Mouse (Mus musculus) gastrocnemius, adult 8-10 months (tissue): ENCODE results near the gene Cdkn2a. TPM values are rescaled to one million over a fixed set of nuclear protein-coding genes. Genes with fewer than 3 reads are reported as not detected.

Experiments
- DNase-seq, 2 experiments: peaks; one replicate each; pipeline ENCODE4 v3.0.0; 2022; ENCODE audit warnings: low spot score in 2 of 2
- total RNA-seq, 4 experiments: library from RNA; stranded (reverse); gene quantifications; 2 replicates each; pipeline ENCODE4 v1.2.4; 2022

Cdkn2a gene
- 1 to 10 TPM in 1 of 4 experiments, under 1 TPM in 1, not detected in 2; 0.36 to 1.2 TPM for total RNA-seq

DNA sequence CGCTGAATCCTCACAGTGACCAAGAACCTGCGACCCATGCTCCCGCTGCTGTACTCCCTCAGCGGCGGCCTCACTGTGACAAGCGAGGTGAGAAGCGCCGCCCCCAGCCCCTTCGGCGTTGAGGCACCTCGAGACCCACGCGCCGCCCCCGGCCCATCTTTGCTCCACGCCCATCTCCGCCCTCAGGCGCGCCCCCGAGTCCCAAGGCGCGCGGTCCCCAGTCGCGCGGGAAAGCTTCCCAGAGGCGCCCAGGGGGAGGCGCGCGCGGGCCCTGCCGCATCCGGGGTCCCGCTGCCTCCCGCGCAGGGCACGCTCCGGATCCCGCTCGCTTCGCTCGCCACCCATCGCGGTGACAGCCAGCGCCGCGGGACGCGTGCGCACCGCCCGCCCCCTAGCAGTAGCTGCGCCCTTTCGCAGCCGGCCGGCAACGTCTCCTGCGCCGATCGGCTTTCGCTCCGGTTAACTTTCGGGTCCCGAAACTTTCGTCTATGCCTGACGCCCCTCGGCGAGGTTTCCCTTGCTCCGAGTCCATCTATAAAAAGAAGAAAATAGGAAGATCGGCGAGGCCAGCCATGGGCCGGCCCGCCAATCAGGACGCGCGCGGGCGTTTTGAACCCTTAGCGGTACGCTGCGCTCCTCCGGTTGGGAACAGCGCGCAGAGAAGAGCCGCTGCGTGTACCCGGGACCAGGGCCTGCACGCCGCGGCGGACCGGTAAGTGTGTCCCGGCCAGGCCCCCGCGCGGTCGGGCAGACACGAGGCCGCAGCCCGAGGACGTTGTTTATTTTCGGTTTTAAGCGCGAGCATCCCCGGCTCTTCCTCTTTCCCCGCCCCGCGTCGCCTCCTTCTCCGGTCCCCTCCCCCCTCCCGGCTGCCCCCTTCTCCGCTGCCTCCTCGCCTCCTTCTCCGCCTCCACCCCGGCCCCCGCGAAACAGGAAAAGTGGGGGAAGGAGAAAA lies at the start of gene Cdkn2a:
Gene Cdkn2a (minus strand): TSS at position 168 of the 955 bp plus-strand sequence.
- peak; percentile 15 for DNase-seq

DNA sequence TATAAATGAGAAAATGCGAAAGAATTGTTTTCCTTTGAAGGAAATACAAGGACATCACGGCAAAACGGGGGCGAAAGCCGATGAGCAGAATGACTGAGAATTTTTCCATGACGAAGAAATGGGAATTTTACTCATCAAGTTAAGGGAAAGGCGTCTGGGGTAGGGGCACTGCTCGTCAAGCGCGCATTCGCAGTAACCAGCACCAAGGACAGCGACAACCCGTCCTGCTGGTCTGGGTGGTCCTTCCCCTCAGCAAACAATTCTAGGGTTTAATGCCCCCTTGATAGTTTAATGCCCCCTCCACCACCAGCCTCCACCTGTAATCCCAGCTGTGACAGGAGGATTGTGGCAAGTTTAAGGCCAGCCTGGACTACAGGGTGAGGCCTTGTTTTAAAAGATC lies 19.0 kb upstream of the Cdkn2a start:
- DNase-seq: no peak

DNA sequence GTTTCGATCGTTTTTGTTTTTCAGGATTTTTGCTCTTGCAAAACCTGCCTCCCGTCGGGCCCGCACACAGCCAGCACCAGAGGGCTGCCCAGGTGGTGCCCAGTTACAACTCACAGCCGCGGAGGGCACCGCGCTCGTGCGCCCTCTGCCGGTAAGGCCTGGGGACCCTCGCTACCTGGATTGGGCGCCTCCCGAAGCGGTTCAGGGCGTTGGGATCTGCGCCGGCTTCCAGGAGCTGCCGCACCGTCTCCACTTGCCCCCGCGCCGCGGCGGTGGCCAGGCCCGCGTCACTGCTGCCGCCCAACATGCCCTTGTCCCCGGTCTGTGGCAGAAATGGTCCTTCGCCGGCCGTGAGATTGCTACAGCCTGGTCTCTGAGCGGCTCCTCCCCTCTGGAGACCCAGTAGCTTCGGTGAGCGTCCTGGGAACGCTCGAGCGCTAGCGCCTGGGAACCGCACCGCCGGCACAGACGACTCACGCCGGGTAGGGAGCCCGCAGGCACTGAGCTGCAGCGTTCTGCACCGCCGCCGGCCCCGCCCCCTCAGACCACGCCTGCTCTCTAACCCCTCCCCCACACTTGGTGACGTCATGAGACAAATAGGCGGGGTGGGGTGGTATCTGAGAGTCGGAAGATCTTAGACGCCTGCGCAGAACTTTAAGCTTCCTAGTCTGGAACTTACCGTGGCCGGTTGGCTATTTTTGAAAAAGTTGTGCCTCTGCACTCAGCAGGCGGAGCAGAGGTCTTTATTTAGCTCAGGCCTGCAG lies 16.2 kb upstream of the Cdkn2a start, which contains the start of gene Cdkn2b:
Gene Cdkn2b (minus strand): TSS at position 549 of the 764 bp plus-strand sequence.
- DNase-seq: peak; percentile 89 to 93

DNA sequence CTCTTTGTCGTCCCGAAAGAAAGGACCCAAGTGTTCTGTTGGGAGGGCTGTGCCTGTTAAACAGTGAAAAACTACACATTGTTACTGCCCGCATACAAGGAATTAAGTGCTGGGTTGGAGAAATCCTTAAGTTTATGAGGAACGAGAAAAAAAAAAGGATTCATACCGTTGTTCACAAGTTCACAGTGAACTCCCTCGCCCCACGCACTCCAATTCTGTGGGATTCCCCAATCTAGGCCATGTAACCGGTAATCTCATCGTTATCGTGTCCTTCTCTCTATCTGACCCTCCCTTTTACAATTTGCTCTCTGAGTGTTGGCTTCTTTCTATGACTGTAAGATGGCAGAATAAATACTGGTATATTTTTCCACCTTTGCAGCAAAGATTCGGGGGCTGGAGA lies 15.5 kb upstream of the Cdkn2a start:
- DNase-seq: no peak

DNA sequence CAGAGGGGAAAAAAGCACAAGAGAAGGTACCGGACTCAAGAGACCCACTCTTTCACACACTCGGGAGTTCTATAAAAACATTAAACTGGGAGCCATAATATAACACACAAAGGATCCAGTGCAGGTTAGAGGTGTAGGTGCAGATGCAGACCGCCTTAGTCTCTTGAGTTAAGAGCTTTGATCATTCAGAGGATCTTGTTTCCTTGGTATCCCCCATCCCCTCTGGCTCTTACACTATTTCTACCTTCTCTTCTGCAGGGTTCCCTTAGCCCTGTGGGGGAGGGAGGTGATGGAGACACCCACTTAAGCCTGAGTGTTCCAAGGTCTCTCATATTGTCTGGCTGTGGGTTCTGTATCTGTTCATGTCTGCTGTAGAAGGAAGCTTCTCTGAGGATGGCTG lies 13.5 kb upstream of the Cdkn2a start:
- DNase-seq: no peak

DNA sequence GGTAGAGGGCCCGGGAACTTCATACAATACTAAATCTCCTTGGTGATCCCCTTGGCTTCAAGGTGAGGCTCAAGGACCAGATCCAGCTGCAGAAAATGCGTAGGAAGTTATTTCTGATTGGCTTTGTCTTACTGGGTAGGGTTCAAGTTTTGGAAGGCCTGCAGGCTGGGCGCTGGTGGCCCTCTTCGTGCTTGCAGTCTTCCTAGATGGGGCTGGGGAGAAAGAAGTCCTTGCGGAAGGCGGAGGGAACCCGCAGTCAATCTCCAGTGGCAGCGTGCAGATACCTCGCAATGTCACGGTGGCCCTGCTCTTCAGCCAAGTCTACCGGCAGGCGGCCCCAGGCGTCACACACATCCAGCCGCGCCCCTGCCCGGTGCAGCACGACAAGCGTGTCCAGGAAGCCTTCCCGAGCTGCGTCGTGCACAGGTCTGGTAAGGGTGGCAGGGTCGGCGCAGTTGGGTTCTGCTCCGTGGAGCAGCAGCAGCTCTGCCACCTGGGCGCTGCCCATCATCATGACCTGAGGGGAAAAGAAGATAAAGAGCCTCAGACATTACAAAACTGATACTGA lies 12.4 kb upstream of the Cdkn2a start:
- no peak for DNase-seq

DNA sequence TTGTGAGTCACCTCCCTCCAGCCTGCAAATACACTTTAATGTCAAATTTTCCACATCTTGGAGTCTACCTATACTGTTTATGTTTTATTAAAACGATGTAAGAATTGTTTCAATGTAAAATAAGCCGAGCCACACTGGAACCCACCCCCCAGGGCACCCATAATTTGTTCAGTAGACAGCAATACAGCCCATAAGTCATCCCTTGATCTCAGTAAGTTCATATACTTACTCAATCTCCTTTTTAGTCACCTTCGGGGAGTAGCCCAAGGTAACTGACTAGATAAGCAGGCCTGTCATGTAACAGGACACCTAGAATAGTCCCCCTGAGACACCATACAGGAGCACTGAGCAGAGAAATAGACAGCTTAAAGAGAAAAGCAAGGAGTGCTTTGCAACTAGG lies 11.2 kb upstream of the Cdkn2a start:
- DNase-seq: no peak

DNA sequence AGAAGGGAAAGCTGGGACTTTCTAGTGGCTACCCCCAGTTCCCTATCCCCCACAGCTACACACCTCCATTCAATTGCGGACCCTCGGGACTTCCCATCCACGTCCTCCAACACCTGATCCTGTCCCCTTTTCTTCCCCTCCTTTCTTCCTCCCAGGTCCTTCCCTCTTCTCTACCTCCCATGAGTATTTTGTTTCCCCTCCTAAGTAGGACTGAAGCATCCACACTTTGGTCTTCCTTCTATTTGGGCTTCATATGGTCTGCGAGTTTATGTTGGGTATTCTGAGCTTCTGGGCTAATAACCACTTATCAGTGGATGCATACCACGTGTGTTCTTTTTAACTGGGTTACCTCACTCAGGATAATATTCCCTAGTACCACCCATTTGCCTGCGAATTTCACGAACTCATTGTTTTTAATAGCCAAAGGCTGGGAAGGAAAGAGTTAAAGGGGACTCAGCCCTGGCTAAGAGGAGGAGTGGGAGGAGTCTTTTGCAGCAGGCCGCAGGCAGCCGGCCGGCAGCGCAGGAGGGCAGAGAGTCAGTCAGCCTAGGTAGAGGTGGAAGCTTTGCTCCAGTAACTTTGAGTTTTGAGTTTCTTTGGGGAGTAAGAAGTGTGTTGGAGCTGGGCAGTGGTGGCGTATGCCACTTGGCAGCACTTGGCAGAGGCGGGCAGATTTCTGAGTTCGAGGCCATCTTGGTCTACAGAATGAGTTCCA lies 9.0 kb upstream of the Cdkn2a start:
- DNase-seq: no peak

DNA sequence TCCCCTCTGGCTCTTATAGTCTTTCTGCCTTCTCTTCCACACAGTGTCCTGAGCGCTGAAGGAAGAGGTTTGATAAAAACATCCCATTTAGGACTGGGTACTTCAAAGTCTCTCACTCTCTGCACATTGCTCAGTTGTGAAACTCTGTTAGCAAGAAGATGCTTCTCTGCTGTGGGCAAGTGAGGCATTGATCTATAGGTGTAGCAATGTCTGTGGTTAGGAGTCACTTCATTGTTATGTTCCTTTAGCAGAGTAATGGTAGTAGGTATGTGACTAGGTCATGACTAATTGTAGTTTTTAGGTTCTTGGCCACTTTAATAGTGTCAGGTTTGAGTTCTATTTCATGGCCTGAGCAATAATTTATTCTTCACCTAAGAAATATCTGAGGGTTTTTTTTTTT lies 7.7 kb upstream of the Cdkn2a start:
- DNase-seq: no peak

DNA sequence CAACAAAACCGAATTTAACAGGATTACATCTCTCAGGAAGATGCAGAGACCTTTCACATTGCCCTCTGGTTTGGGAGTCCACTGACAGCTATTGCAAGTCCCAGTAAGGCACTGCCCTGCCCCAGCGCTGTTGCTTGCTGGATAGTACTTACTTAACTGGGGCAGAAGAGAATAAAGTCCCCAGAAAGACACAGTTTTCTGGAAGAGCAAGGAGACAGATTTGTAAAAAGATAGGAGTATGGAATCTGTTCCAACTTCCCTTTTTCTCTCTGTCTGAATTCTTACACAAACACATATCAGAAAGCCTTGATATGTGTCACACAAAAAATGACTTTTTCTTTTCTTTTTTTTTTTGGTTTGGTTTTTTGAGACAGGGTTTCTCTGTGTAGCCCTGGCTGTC lies 5.3 kb upstream of the Cdkn2a start:
- DNase-seq: no peak

DNA sequence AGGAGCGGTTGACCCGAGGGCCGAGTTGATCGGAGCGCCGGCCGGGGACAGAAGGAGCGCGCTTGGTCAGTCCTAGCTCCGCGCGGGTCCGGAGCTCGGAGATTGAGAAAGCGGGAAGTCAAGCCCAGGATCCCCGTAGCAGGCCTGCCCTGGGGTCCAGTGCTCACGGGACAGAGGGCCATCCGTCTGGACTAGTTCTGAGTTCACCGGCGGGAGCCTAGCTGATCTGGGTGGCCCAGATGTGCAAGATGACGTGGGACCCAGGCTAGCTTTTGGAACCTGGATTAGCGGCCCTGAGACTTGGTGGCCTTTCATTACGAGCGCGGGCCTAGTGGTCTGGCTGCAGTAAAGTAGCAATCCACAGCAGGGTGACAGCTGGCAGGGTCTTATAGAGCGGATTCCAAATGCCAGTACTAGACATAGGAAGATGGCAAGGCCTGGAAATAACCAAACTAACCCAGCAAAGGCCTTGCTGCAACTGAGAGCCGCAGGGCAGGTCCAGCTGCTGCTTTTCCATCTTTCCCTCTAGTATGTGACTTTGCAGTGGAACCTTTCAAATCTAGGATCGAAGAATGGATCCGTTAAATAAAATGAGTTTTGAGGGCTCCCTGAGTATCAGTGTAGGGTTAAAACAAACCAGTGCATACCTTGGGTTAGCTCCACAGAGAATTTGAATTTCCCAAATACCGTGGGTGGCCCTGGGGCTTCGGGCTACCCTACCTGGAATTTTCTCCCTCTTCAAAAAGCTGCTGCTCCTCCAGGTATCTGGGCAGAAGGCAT lies 1.2 kb upstream of the Cdkn2a start:
- DNase-seq: no peak

DNA sequence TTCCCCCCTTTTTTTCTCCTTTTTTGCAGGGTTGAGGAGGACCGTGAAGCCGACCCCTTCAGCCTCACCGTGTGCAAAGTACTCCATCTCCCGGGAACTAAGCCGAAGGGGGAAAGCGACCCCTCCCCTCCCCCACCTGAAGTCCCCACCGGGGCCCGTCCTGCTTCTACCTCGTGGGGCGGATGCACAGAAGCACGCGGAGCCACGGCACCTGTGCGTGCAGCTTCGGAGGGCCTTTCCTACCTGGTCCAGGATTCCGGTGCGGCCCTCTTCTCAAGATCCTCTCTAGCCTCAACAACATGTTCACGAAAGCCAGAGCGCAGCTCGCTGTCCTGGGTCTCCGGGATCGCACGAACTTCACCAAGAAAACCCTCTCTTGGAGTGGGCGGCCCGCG lies 365 bp downstream of the Cdkn2a start:
- no peak for DNase-seq

DNA sequence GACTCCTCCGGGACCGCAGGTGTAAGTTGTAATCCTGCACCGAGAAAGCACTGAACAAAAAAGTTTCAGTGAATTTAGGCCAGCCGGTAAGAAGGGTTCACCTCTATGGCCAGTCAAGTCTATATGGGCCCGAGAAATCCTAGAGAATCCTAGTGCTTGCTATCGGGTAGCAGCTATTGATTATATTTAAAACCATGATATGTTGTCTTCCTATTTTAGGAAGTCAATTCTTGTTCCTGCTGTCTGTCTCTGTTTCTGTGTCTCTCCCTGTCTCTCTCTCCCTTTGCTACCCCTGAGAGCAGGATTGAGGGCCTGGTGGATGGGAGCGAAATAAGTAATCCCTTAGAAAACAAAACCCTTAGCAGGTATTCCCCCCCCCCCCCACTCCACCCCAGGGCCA lies 937 bp downstream of the Cdkn2a start:
- no peak for DNase-seq

DNA sequence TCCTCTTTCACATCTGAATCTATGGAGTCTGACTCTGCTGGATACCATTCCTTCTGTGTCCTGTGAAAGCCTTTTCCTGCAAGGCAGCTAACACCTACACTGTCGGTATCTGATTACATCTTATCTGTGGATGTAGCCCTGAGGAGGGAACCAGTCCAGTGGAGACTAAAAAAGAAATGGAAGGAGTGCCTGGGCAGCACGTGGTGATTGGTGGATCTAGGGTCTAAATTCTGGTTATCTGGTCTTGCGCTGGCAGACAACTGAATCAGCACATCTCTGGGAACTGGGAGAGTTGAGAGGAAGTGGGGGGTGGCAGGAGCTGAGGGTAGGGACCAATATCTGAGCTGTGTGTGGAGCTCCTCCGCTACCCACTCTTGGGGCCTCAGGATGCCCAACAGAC lies 5.4 kb downstream of the Cdkn2a start:
- DNase-seq: no peak

DNA sequence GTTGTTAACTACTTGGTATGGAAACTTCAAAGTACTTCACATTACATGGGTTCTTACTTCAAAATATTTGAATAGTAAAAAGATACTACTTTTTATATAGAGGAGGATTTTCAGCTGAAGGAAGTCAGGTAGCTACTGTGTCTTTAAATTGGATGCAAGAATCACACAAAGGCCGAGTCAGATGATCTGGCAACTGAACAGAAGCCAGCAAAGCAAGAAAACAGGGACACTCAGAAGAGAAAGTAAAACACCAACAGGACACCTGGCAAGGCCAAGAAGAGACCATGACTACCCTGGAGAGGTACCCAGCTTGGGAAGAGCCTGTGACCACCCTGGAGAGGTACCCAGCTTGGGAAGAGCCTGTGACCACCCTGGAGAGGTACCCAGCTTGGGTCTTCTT lies 7.9 kb downstream of the Cdkn2a start:
- no peak for DNase-seq

DNA sequence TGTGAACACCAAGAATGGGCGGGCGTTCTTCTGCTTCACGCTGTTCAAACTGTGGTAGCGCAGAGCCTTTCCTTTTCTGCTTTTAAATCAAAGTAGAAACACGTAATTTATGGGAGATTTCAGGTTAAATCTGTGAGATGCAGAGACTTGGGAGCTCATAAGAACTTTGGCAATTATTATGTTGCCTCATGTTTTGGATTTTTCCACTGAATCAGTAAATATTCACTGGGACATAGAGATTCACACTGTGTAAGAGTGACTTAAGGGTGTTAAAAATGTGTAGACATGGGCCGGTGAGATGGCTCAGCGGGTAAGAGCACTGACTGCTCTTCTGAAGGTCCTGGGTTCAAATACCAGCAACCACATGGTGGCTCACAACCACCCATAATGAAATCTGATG lies 8.8 kb downstream of the Cdkn2a start:
- DNase-seq: no peak

DNA sequence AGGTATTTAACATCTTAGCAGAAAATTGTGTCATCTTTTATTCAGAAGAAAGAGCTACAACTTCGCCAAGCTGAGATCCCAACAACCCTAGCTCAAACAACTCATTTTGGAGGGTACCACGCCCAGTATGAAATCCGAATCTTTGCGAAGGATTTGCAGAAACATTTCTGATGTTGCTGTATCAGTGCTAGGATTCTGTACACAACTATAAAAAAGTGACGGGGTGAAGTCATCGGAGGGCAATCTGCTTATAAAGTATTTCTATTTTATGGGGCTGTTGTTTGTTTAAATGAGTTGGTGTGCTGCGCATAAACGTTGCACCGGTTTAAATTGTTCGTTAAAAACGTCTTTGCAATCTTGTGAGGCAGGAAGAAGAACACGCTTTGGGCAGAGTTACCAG lies 11.8 kb downstream of the Cdkn2a start:
- no peak for DNase-seq

DNA sequence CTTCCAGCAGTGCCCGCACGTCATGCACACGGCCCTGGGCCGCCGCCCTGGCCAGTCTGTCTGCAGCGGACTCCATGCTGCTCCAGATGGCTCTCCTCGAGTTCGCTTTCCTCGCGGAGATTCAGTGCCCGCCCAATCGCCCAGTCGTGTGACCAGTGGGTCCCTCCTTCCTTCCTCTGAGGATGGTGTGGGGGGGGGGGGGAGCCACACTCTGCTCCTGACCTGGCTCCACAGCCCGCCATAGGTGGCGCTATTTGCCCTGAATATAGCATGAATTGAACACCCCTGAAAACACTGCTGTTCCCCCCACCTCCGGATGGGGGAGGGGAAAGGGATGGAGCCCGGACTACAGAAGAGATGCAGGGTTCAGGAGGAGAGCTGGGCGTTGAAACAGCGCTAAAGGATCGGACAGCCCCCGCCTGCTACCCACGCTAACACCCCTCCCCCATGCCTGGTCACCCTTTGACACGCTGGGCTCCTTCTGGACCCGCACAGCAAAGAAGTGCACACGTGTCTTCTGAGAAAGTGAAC lies 12.4 kb downstream of the Cdkn2a start:
- DNase-seq: no peak

DNA sequence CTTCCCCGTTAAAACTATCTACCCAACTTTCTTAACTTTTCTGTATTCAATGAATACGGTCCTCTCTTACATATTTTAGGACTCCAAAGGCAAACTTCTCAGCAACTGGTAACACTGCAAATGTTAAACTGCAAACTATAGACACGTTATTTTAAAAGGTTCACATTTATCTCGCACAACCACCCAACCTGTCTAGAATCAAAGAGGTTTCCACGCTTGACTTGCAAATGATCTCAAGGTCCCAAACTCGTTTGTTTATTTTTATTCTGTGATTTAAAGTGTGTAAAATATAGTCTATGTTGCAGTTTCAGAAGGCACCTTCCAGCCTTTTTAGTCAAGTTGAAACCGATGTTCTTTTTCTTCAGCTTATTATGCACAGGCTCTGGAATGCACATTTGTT lies 13.2 kb downstream of the Cdkn2a start:
- DNase-seq: no peak

DNA sequence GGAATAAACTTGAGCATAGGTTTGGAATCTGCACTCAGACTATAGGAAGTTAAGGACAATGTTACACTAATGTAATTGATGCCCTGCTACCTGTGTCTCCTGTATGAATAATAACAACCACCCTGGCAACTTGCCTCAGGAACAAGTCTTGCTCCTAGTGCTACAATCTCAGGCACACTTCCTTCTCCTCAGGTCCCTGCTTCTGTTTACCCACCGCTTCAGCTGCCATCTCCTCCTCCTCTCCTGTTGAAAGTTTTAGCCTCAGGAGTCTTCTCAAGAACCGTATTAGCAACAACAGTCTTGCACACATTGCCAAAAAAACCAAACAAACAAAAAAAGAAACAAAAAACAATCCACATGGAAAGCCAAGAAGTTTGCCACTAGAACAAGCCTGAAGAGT lies 14.8 kb downstream of the Cdkn2a start:
- no peak for DNase-seq
